Mouse (Mus musculus) cortical plate, adult 2 months (tissue): ENCODE results near the gene Etv1.

Source experiments
- CTCF ChIP-seq: fragments of 200-500 bp; IDR thresholded peaks from 2 replicates; pipeline ENCODE4 v1.5.1; 2011; ENCODE audit warnings: mild to moderate bottlenecking, control low read depth, low read length; ENCODE audit not compliant: insufficient read depth; ENCODE audit errors: extremely low read depth
- POLR2A ChIP-seq: fragments of 200-500 bp; IDR thresholded peaks from 2 replicates; pipeline ENCODE4 v1.6.1; 2011; ENCODE audit warnings: mild to moderate bottlenecking, low read length, control low read depth; ENCODE audit not compliant: insufficient read depth; ENCODE audit errors: extremely low read depth

DNA sequence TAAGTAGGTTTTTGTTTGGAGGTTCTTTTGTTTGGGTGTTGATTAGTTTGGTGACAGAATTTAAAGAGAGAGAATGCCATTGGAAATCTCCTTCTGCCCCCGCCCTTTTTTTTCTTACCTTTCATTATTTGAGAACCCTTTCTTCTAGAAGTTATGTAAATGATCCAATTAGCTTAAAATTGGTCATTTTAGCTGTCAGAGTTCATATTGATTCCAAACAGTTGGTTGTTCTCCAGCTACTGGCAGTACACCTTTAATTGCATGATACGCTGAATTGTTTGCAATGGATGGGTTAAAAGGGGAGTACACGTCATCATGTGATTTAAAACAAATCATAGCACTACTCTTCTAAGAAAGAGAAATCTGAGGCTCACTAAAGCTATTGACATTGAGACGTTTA is 55.4 kb downstream of the Etv1 start:
- TF ChIP-seq POLR2A (no peak), CTCF (no peak)
